ENCODE assay signal across 8 mouse cellular contexts in the genomic region with DNA sequence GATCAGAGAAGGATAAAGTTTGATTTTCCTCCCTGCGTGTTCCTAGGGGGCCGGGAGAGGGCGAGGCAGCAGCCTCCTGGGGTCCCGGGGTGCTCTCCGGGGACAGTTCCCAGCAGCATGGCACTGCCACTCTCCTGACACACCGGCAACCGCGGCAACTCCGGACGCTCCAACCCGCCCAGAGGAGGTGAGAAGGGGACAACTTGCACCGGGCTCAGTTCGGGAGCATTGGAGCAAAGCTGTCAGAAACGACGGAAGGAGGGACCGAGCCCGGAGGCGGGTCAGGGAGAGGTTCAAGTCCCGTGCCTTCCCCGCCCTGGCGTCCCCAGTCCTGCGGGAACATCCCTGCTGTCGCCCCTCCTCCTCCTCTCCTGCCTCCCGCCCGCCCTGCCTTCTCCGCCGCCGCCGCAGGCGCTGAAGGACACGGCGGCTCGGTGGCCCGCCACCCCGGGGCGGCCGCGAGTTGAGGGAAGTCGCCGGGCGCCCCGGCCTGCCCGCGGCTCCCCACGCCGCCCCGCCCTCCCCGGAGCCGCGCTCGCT. TPM values are rescaled to one million over a fixed set of nuclear protein-coding genes. Genes with fewer than 3 reads are reported as not detected.
A peak's percentile ranks its signal among the peaks of the same experiment; 100 is the strongest.
DNase-seq lines count a peak whose midpoint lies in the region; ATAC-seq and TF ChIP-seq lines count a peak whose summit lies in the region.

A gene (plus strand): TSS at position 83 of the 540 bp plus-strand sequence.

- TF ChIP-seq POLR2A in embryonic fibroblast, embryonic 13.5 days (IDR thresholded peaks at IDR 0.05; ENCODE audit: low read depth, low read length): no peak
- TF ChIP-seq POLR2A in lung, adult 2 months (IDR thresholded peaks at IDR 0.05; ENCODE audit: borderline replicate concordance, extremely low read depth, low read depth, low read length): no peak

- ATAC-seq in heart, embryonic 12.5 days (ENCODE audit: insufficient number of reproducible peaks, low FRiP score): peak; percentile 83
- ATAC-seq in kidney, embryonic 15.5 days (replicated peaks; ENCODE audit: low FRiP score): peak; percentile 81
- ATAC-seq in neutrophil, adult 5-6 weeks (ENCODE audit: extremely low read depth, insufficient number of reproducible peaks, low FRiP score, poor library complexity, severe bottlenecking): peak; percentile 15; the same call in 1 of the 2 replicates

- H3K4me1 ChIP-seq in E14TG2a.4 (replicated peaks; ENCODE audit: low read depth, low read length): peaks cover 21% of the 10 kb centered on the region
- H3K4me1 ChIP-seq in embryonic fibroblast, embryonic 13.5 days (ENCODE audit: control insufficient read depth, insufficient read depth, low read length): peaks cover 3% of the 10 kb centered on the region
- H3K4me1 ChIP-seq in heart, embryonic 12.5 days (replicated peaks): peaks cover 21% of the 10 kb centered on the region
- H3K4me1 ChIP-seq in kidney, embryonic 15.5 days: peaks cover 23% of the 10 kb centered on the region
- peaks cover 5% of the 10 kb centered on the region for H3K4me1 ChIP-seq in lung, adult 2 months (ENCODE audit: control insufficient read depth, insufficient read depth, low read length)

- H3K4me2 ChIP-seq in heart, embryonic 12.5 days: peak within 1 kb of the TSS; percentile 95
- H3K4me2 ChIP-seq in kidney, embryonic 15.5 days: peak within 1 kb of the TSS; percentile 89

- peaks cover 27% of the 10 kb centered on the region for H3K27me3 ChIP-seq in E14TG2a.4 (ENCODE audit: insufficient read depth, low read length)
- H3K27me3 ChIP-seq in heart, embryonic 12.5 days (replicated peaks): no peaks in the 10 kb centered on the region
- no peaks in the 10 kb centered on the region for H3K27me3 ChIP-seq in kidney, embryonic 15.5 days

- H3K4me3 ChIP-seq in E14TG2a.4 (replicated peaks; ENCODE audit: low read length): peak within 1 kb of the TSS; percentile 88
- peak within 1 kb of the TSS; percentile 82 for H3K4me3 ChIP-seq in embryonic fibroblast, embryonic 13.5 days (ENCODE audit: insufficient read depth, low read length)
- peak within 1 kb of the TSS; percentile 91 for H3K4me3 ChIP-seq in heart, embryonic 12.5 days
- H3K4me3 ChIP-seq in kidney, embryonic 15.5 days (replicated peaks): peak within 1 kb of the TSS; percentile 86
- H3K4me3 ChIP-seq in lung, adult 2 months (replicated peaks; ENCODE audit: extremely low read depth, low read depth, low read length): peak within 1 kb of the TSS; percentile 86

- no peaks in the 10 kb centered on the region for H3K9me3 ChIP-seq in E14TG2a.4 (ENCODE audit: low read length)
- no peaks in the 10 kb centered on the region for H3K9me3 ChIP-seq in heart, embryonic 12.5 days (replicated peaks)
- no peaks in the 10 kb centered on the region for H3K9me3 ChIP-seq in kidney, embryonic 15.5 days (replicated peaks)

- H3K9ac ChIP-seq in heart, embryonic 12.5 days: peak within 1 kb of the TSS; percentile 95
- H3K9ac ChIP-seq in kidney, embryonic 15.5 days: peak within 1 kb of the TSS; percentile 95

- peak; percentile 52 to 54 for DNase-seq in adrenal gland, postnatal 4 days (ENCODE audit: low spot score in 2 of 2)
- DNase-seq in lung, adult 2 months: peak; percentile 78
- DNase-seq in urinary bladder, postnatal 10 days (ENCODE audit: low spot score): peak; percentile 27

- 0% methylated on average over 38 of the region's 51 CpGs for WGBS in heart, embryonic 12.5 days
- under 1% methylated on average over 40 of the region's 51 CpGs for WGBS in kidney, embryonic 15.5 days
- WGBS in lung, adult 2 months: under 1% methylated on average over 51 of the region's 51 CpGs

- H3K27ac ChIP-seq in embryonic fibroblast, embryonic 13.5 days (ENCODE audit: insufficient read depth, low read length): peak within 1 kb of the TSS; percentile 15; the same call in 1 of the 2 replicates
- peak within 1 kb of the TSS; percentile 83 for H3K27ac ChIP-seq in heart, embryonic 12.5 days (ENCODE audit: poor library complexity, severe bottlenecking)
- H3K27ac ChIP-seq in kidney, embryonic 15.5 days: peak within 1 kb of the TSS; percentile 80

- TF ChIP-seq CTCF in E14TG2a.4 (conservative IDR thresholded peaks at IDR 0.05; ENCODE audit: low read length): no peak
- no peak for TF ChIP-seq CTCF in embryonic fibroblast, embryonic 13.5 days (IDR thresholded peaks at IDR 0.05; ENCODE audit: borderline replicate concordance, insufficient read depth, low read length)
- no peak for TF ChIP-seq CTCF in lung, adult 2 months (IDR thresholded peaks at IDR 0.05; ENCODE audit: insufficient read depth, low read length)

- no peaks in the 10 kb centered on the region for H3K36me3 ChIP-seq in E14TG2a.4 (ENCODE audit: insufficient read depth, low read length)
- no peaks in the 10 kb centered on the region for H3K36me3 ChIP-seq in heart, embryonic 12.5 days
- no peaks in the 10 kb centered on the region for H3K36me3 ChIP-seq in kidney, embryonic 15.5 days

RNA-seq across cellular contexts. Expression of the gene that starts here (rescaled TPM):
- total RNA-seq in adrenal gland, postnatal 4 days (2021): not detected
- not detected in 2 replicates for polyA plus RNA-seq in embryonic fibroblast, embryonic 13.5 days (2011; ENCODE audit: insufficient read length, low read depth, missing spikeins)
- not detected in 2 replicates for polyA plus RNA-seq in heart, embryonic 12.5 days (2016; fragmentation: Nextera tagmentation; extraction: Ambion mirVana)
- polyA plus RNA-seq in kidney, embryonic 15.5 days (2015; fragmentation: Nextera tagmentation; extraction: Ambion mirVana): not detected in 2 replicates
- not detected in 2 replicates for polyA plus RNA-seq in lung, adult 2 months (2012; rRNA removed)
- total RNA-seq in neutrophil, adult 5-6 weeks (2017): not detected in 2 replicates

Comparison
In these comparisons a context has a peak if more than half of its experiments do, and no peak if none do; other contexts are left out.
1. Peak in every context shown above with its lines: DNase-seq, ATAC-seq, H3K4me3 ChIP-seq and H3K27ac ChIP-seq.
2. Peak in DNase-seq in adrenal gland, postnatal 4 days; RNA of the gene not detected or under 1 TPM.
3. Peak in ATAC-seq, H3K4me3 ChIP-seq, H3K27ac ChIP-seq, H3K9ac ChIP-seq and H3K4me2 ChIP-seq in heart, embryonic 12.5 days; RNA of the gene not detected or under 1 TPM.
4. Peak in ATAC-seq, H3K4me3 ChIP-seq, H3K27ac ChIP-seq, H3K9ac ChIP-seq and H3K4me2 ChIP-seq in kidney, embryonic 15.5 days; RNA of the gene not detected or under 1 TPM.
5. Peak in DNase-seq and H3K4me3 ChIP-seq in lung, adult 2 months; RNA of the gene not detected or under 1 TPM.
6. Peak in ATAC-seq in neutrophil, adult 5-6 weeks; RNA of the gene not detected or under 1 TPM.
7. DNase-seq: peak in every context shown above with its lines; median percentile 78 in lung, adult 2 months; 53 in adrenal gland, postnatal 4 days; 27 in urinary bladder, postnatal 10 days.
8. H3K27ac ChIP-seq: peak in every context shown above with its lines; median percentile 83 in heart, embryonic 12.5 days; 80 in kidney, embryonic 15.5 days; 15 in embryonic fibroblast, embryonic 13.5 days.
9. ATAC-seq: peak in every context shown above with its lines; median percentile 83 in heart, embryonic 12.5 days; 81 in kidney, embryonic 15.5 days; 15 in neutrophil, adult 5-6 weeks.